Mouse (Mus musculus) inflammation-experienced regulatory T-cells, adult 6 months (primary cell): ENCODE data around the gene Card11. TPM values are rescaled to one million over a fixed set of nuclear protein-coding genes. Genes with fewer than 3 reads are reported as not detected.

Experiments used
- ATAC-seq: one replicate; pipeline ENCODE4 v1.8.0; 2017
- polyA plus RNA-seq, 3 experiments: library from polyadenylated mRNA; unstranded; fragments of 100-300 nt; shearing (Covaris generic); gene quantifications; one replicate each; pipeline ENCODE4 v1.2.1; 2017

Gene Card11
- polyA plus RNA-seq, 3 experiments from 2014 or later = 43.2 to 53.9 (median 51.8) TPM

GRCm38 (mm10) chr5:140985311-140986050 lies 14.9 kb downstream of the Card11 start:
- ATAC-seq = no peak

GRCm38 (mm10) chr5:140981370-140981805 lies 19.0 kb downstream of the Card11 start:
- ATAC-seq = peak; percentile 72

GRCm38 (mm10) chr5:140980783-140981182 lies 19.6 kb downstream of the Card11 start:
- peak; percentile 45 for ATAC-seq

GRCm38 (mm10) chr5:140980051-140980450 lies 20.3 kb downstream of the Card11 start:
- no peak for ATAC-seq

- ATAC-seq = no peak
Measured at GRCm38 (mm10) chr5:140962945-140963344, 37.4 kb downstream of the Card11 start.

- ATAC-seq = no peak
Measured at GRCm38 (mm10) chr5:140960732-140961131, 39.6 kb downstream of the Card11 start.

GRCm38 (mm10) chr5:140959160-140959559 lies 41.2 kb downstream of the Card11 start:
- ATAC-seq = no peak

- ATAC-seq = no peak
Measured at GRCm38 (mm10) chr5:140957106-140957505, 43.3 kb downstream of the Card11 start.

- ATAC-seq = no peak
Measured at GRCm38 (mm10) chr5:140955666-140956065, 44.7 kb downstream of the Card11 start.

GRCm38 (mm10) chr5:140951801-140952200 lies 48.6 kb downstream of the Card11 start:
- ATAC-seq = peak; percentile 70

GRCm38 (mm10) chr5:140948009-140948408 lies 52.4 kb downstream of the Card11 start:
- ATAC-seq = peak; percentile 85

- ATAC-seq = no peak
Measured at GRCm38 (mm10) chr5:140946034-140946433, 54.3 kb downstream of the Card11 start.

- peak; percentile 26 for ATAC-seq
Measured at GRCm38 (mm10) chr5:140944382-140945125, 55.8 kb downstream of the Card11 start.

GRCm38 (mm10) chr5:140940923-140941491 lies 59.4 kb downstream of the Card11 start:
- no peak for ATAC-seq

GRCm38 (mm10) chr5:140940257-140940922 lies 60.0 kb downstream of the Card11 start:
- ATAC-seq = no peak

GRCm38 (mm10) chr5:140936816-140937215 lies 63.6 kb downstream of the Card11 start:
- ATAC-seq = no peak

GRCm38 (mm10) chr5:140935848-140936247 lies 64.5 kb downstream of the Card11 start:
- ATAC-seq = no peak

GRCm38 (mm10) chr5:140934639-140935315 lies 65.6 kb downstream of the Card11 start:
- no peak for ATAC-seq

GRCm38 (mm10) chr5:140931523-140932229 lies 68.7 kb downstream of the Card11 start:
- ATAC-seq = no peak

GRCm38 (mm10) chr5:140918519-140918918 lies 81.9 kb downstream of the Card11 start:
- ATAC-seq = no peak

GRCm38 (mm10) chr5:140917807-140918206 lies 82.6 kb downstream of the Card11 start:
- no peak for ATAC-seq

GRCm38 (mm10) chr5:140910841-140911240 lies 89.5 kb downstream of the Card11 start:
- ATAC-seq = no peak
